Mouse (Mus musculus) monocyte, adult 5-6 weeks (primary cell): ENCODE measurements around the gene Defb22. TPM values are rescaled to one million over a fixed set of nuclear protein-coding genes. Genes with fewer than 3 reads are reported as not detected.

Source experiments
- ATAC-seq: fragments of 153-309, 156-312 bp; replicated peaks from 2 replicates; pipeline ENCODE4 v1.8.0; 2017; ENCODE audit warnings: mild to moderate bottlenecking; ENCODE audit not compliant: low TSS enrichment, insufficient number of reproducible peaks, severe bottlenecking, poor library complexity, low FRiP score
- total RNA-seq: library from RNA; stranded (forward); fragments of 200-1000, 200-491, 200-594 nt; gene quantifications from 3 replicates; pipeline ENCODE4 v1.2.3, GENCODE M21; 2017

Gene Defb22
- total RNA-seq, 1 experiment from 2014 or later: not detected

- ATAC-seq: no peak
These were observed 43.3 kb downstream of the Defb22 start for GRCm38 (mm10) chr2:152446642-152447041.

GRCm38 (mm10) chr2:152443281-152443680, 46.7 kb downstream of the Defb22 start:
- no peak for ATAC-seq

GRCm38 (mm10) chr2:152442322-152442721, 47.6 kb downstream of the Defb22 start:
- ATAC-seq: no peak

GRCm38 (mm10) chr2:152439833-152440232, 50.1 kb downstream of the Defb22 start:
- no peak for ATAC-seq

- ATAC-seq: no peak
These were observed 51.0 kb downstream of the Defb22 start for GRCm38 (mm10) chr2:152438963-152439362.

DNA sequence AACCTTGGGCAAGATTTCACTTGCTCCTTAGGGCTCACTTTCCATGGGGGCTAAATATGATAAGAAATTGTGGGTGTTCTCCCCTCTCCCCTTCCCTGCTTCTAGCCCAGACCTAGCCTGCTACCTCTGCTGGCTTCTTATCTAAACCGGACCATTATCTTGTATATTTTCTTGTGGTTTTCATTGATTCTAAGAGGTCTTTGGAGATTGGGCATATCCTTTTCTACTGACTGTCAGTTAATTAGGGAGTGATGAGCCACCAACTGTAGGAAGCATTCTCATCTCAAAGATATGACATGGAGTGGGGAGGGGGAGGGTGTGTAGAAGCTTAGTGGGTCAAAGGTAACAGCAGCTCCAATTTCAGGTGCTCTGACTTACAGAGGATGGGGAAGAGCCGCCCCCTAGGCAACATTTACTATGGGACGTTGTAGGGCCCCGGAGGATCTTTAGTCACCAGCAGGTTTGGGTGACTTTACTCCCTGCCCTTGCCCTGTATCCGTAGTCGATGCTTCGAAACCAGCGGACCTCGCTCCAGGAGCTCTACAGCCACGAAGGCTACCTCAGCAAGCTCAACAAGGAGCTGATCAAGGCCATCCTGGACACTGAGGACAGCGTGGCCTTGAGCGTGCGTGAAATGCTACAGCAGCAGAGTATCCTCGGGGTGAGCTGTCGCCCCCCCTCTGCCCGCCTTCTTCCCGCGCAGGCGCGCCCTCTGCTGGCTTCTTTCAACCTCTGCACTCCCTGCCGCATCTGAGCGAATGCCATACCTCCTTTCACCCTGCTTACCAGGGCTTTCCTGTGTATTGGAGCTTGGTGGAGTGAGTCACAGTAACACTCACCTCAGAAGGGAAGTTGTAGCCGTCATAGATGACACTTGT, 52.7 kb downstream of the Defb22 start:
- peak; percentile 73 for ATAC-seq

DNA sequence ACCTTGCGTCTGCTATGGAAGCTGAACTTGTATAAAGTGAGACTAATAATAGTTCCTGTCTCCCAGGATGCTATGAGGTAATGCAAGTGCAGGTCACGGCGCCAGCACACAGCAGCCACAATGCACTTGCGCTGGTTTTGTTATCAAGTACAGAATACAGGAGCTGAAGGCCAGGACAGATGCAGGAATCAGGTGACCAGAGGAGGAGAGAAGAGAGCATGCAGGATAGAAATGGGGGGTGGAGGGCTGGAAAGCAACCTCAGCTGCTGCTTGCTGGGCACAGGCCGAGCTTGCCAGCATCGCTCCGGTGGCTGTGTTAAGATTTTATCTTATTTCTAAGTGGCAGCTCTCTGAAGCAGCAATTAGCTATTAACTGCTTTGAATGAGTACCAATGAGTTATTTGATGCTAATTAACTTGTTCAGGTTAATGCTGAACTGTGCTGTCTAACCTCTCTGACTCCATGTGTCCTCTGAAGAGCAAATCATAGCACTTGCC, 53.5 kb downstream of the Defb22 start:
- no peak for ATAC-seq

Other genes with a start within 250 kb of the Defb22 start
- gene Tbc1d20, start 196.3 kb downstream of the Defb22 start, total RNA-seq: 34.6 to 50.1 TPM (median 47.4 TPM) in 3 replicates
- gene Rbck1, start 157.5 kb downstream of the Defb22 start, total RNA-seq: 45.0 to 83.3 TPM (median 59.1 TPM) in 3 replicates
- not detected in 3 replicates for gene Trib3, start 146.1 kb downstream of the Defb22 start, total RNA-seq
- gene Nrsn2, start 113.5 kb downstream of the Defb22 start, total RNA-seq: not detected in 3 replicates
- 0.10 to 0.43 TPM in 2 of 3 replicates, not detected in the other for gene Sox12, start 92.1 kb downstream of the Defb22 start, total RNA-seq
- gene Zcchc3, start 75.1 kb downstream of the Defb22 start, total RNA-seq: 0.10 to 0.75 TPM in 2 of 3 replicates, not detected in the other
- not detected in 3 replicates for gene 6820408C15Rik, start 74.6 kb downstream of the Defb22 start, total RNA-seq
- not detected in 3 replicates for gene Defb23, start 25.5 kb downstream of the Defb22 start, total RNA-seq
- not detected in 3 replicates for gene Defb20, start 13.1 kb downstream of the Defb22 start, total RNA-seq
- not detected in 3 replicates for gene Defb26, start 21.6 kb upstream of the Defb22 start, total RNA-seq
- gene Defb28, start 28.1 kb upstream of the Defb22 start, total RNA-seq: not detected in 3 replicates
- not detected in 3 replicates for gene Defb29, start 50.0 kb upstream of the Defb22 start, total RNA-seq
- gene Gm17416, start 79.2 kb upstream of the Defb22 start, total RNA-seq: not detected in 3 replicates
- not detected in 3 replicates for gene Defb21, start 82.6 kb upstream of the Defb22 start, total RNA-seq
- not detected in 3 replicates for gene Defb19, start 90.2 kb upstream of the Defb22 start, total RNA-seq
- gene Defb45, start 109.3 kb upstream of the Defb22 start, total RNA-seq: not detected in 3 replicates
- gene Defb36, start 114.2 kb upstream of the Defb22 start, total RNA-seq: not detected in 3 replicates
- gene Defb25, start 132.9 kb upstream of the Defb22 start, total RNA-seq: not detected in 3 replicates
- gene Rem1, start 136.8 kb upstream of the Defb22 start, total RNA-seq: 0.68 to 0.75 TPM in 2 of 3 replicates, not detected in the other
- gene H13, start 179.3 kb upstream of the Defb22 start, total RNA-seq: 74.4 to 107 TPM (median 101 TPM) in 3 replicates
- 10.0 to 12.9 TPM (median 10.6 TPM) in 3 replicates for gene Mcts2, start 196.9 kb upstream of the Defb22 start, total RNA-seq
- gene Id1, start 246.1 kb upstream of the Defb22 start, total RNA-seq: 3.7 to 18.6 TPM (median 15.7 TPM) in 3 replicates